Mouse (Mus musculus) heart, postnatal 0 days (tissue): ENCODE measurements around the gene Cox7b. TPM values are rescaled to one million over a fixed set of nuclear protein-coding genes. Genes with fewer than 3 reads are reported as not detected.
A peak's percentile ranks its signal among the peaks of the same experiment; 100 is the strongest.

Source experiments
- ATAC-seq: fragments of 200-750 bp; cut with Nextera tagmentation; 2 replicates; pipeline ENCODE4 v1.8.0; 2017; ENCODE audit warnings: low read depth, moderate number of reproducible peaks, moderate library complexity; ENCODE audit not compliant: insufficient read depth
- DNase-seq: peaks from one replicate; pipeline ENCODE4 v3.0.0-alpha.2; 2016; ENCODE audit warnings: low spot score
- H3K27ac ChIP-seq: fragments of 300-500 bp; sonication (generic); 2 replicates; pipeline ENCODE4 v1.5.1; 2014; ENCODE audit warnings: low read depth, mild to moderate bottlenecking
- H3K27me3 ChIP-seq: fragments of 300-500 bp; sonication (generic); 2 replicates; pipeline ENCODE4 v1.6.1; 2014; ENCODE audit warnings: low read length, mixed read lengths; ENCODE audit not compliant: control insufficient read depth, insufficient read depth
- H3K36me3 ChIP-seq: fragments of 300-500 bp; sonication (generic); replicated peaks from 2 replicates; pipeline ENCODE4 v1.6.1; 2014; ENCODE audit warnings: low read length, mixed read lengths; ENCODE audit not compliant: control insufficient read depth, insufficient read depth
- H3K4me1 ChIP-seq: fragments of 300-500 bp; sonication (generic); 2 replicates; pipeline ENCODE4 v1.6.1; 2014; ENCODE audit warnings: antibody characterized with exemption; ENCODE audit not compliant: control insufficient read depth, insufficient read depth
- H3K4me2 ChIP-seq: fragments of 300-500 bp; sonication (generic); 2 replicates; pipeline ENCODE4 v1.6.1; 2014; ENCODE audit warnings: low read depth, mild to moderate bottlenecking, low read length, moderate library complexity
- H3K4me3 ChIP-seq: fragments of 300-500 bp; sonication (generic); 2 replicates; pipeline ENCODE4 v1.5.1; 2014; ENCODE audit warnings: low read depth, low read length
- H3K9ac ChIP-seq: fragments of 300-500 bp; sonication (generic); replicated peaks from 2 replicates; pipeline ENCODE4 v1.6.1; 2014; ENCODE audit warnings: low read depth, low read length, mixed read lengths
- H3K9me3 ChIP-seq: fragments of 300-500 bp; sonication (generic); replicated peaks from 2 replicates; pipeline ENCODE4 v1.6.1; 2016; ENCODE audit warnings: low read length; ENCODE audit not compliant: control insufficient read depth
- CTCF ChIP-seq: IDR thresholded peaks from 2 replicates; pipeline ENCODE4 v1.5.1; 2016; ENCODE audit warnings: antibody characterized with exemption, control low read depth, low read depth
- EP300 ChIP-seq: IDR thresholded peaks from 2 replicates; pipeline ENCODE4 v1.6.1; 2016; ENCODE audit warnings: antibody characterized with exemption, low read depth
- WGBS: fragments of 180-500 bp; shearing (Covaris S2); extraction: QIAGEN DNeasy Blood & Tissue Kit; methylation state at CpG from one replicate; pipeline ENCODE4 v1.1.7; 2014; 5-methylcytosine and 5-hydroxymethylcytosine counted together
- polyA plus RNA-seq: library from polyadenylated mRNA; unstranded; fragments of >200 nt; fragmentation: Nextera tagmentation; extraction: Ambion mirVana; gene quantifications from 2 replicates; pipeline ENCODE4 v1.2.1, GENCODE M21; 2015
- total RNA-seq: library from RNA; depleted of rRNA; stranded (reverse); fragments of >200 nt; gene quantifications from 2 replicates; pipeline ENCODE4 v1.2.3, GENCODE M21; 2014; ENCODE audit warnings: low replicate concordance; rRNA removed

Gene Cox7b
- total RNA-seq (1,061 and 1,234 TPM in 2 replicates), polyA plus RNA-seq (1,884 and 1,954 TPM in 2 replicates)

DNA sequence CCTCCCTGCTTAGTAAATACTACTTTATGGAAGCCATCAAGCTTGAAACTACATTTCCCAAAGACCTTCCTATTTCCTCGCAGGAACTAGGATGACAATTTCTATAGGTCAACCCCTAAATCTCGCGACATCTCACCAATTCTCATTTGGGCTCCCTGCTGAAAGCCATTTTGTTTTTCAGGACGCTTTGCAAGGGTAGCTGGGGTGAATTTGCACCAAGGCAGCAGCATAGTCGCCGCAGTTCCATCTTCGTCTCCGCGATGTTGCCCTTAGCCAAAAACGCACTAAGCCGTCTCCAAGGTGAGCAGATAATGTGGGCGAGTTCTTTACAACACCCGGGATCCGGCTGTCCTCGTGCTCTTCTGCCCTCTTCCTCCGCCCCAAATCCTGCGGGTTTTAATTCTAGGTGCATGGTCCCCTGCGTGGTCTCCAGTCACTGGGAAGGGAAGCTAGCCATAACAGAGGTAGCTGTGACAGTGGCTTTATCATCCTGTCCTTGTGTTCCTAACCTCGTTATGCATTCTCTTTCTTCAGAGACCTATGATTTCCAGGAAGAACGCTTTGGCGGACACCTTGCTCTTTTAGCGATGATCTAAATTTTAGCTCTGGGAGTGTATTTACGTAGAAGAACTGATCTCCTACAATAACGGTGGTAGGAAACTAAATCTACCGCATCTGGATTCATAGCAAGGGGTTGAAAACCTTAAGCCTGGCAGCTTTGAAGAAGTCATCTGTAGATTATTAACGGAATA lies at the start of gene Cox7b:
Cox7b (plus strand) TSS at position 130 of the 752 bp plus-strand sequence.
- Histone ChIP-seq H3K27me3 (no peaks in the 10 kb centered on the region), H3K4me1 (no peaks in the 10 kb centered on the region), H3K4me3 (peak within 1 kb of the TSS; percentile 69), H3K9ac (peak within 1 kb of the TSS; percentile 88), H3K4me2 (peak within 1 kb of the TSS; percentile 56), H3K36me3 (no peaks in the 10 kb centered on the region; the same call in 1 of the 2 replicates), H3K9me3 (no peaks in the 10 kb centered on the region), H3K27ac (peak within 1 kb of the TSS; percentile 97)
- ATAC-seq = peak; percentile 49
- TF ChIP-seq CTCF = no peak
- TF ChIP-seq EP300 = peak; percentile 73; the same call in 1 of the 2 replicates
- WGBS = 15% methylated on average over 26 of the region's 26 CpGs
- peak; percentile 92 for DNase-seq

DNA sequence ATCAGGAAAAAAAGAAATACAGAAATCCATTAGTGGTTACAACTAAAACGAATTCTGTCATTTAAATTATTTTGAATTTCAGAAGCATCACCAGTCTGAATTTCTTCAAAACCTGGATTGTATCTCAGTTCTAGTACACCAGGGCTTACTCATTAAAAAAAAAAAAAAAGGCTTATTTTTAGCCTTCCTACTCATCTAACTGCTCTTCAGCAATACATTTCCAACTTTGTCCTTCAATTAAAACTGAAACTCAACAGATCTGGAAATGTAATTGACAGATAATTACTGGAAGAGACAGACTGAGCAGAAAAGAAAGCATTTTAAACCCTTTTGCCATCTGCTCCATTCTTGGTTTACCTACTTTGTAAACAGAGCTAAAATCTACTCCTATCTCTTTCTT lies 13.9 kb upstream of the Cox7b start:
- Histone ChIP-seq H3K4me1 (no peaks in the 10 kb centered on the region), H3K9me3 (no peaks in the 10 kb centered on the region), H3K4me2 (no peak overlapping the region), H3K27ac (no peak overlapping the region), H3K9ac (no peak overlapping the region), H3K4me3 (no peak overlapping the region), H3K27me3 (no peaks in the 10 kb centered on the region), H3K36me3 (no peaks in the 10 kb centered on the region)
- DNase-seq (no peak), ATAC-seq (no peak)
- 78% methylated on average over 1 of the region's 1 CpGs for WGBS
- TF ChIP-seq CTCF = no peak

- H3K4me3 ChIP-seq = peak overlapping the region; percentile 71
- peak overlapping the region; percentile 67 for H3K4me2 ChIP-seq
- no peaks in the 10 kb centered on the region; the same call in 1 of the 2 replicates for H3K4me1 ChIP-seq
- peak overlapping the region; percentile 65; the same call in 1 of the 2 replicates for H3K9ac ChIP-seq
- peak overlapping the region; percentile 94; the same call in 1 of the 2 replicates for H3K27ac ChIP-seq
- no peak for ATAC-seq
- H3K27me3 ChIP-seq = no peaks in the 10 kb centered on the region
- TF ChIP-seq EP300 = no peak
- no peak for TF ChIP-seq CTCF
- DNase-seq = no peak
- H3K36me3 ChIP-seq = no peaks in the 10 kb centered on the region
- H3K9me3 ChIP-seq = no peaks in the 10 kb centered on the region
- WGBS = 13% methylated on average over 3 of the region's 3 CpGs
Observed at GRCm38 (mm10) chrX:106010762-106011161, 4.7 kb upstream of the Cox7b start.

DNA sequence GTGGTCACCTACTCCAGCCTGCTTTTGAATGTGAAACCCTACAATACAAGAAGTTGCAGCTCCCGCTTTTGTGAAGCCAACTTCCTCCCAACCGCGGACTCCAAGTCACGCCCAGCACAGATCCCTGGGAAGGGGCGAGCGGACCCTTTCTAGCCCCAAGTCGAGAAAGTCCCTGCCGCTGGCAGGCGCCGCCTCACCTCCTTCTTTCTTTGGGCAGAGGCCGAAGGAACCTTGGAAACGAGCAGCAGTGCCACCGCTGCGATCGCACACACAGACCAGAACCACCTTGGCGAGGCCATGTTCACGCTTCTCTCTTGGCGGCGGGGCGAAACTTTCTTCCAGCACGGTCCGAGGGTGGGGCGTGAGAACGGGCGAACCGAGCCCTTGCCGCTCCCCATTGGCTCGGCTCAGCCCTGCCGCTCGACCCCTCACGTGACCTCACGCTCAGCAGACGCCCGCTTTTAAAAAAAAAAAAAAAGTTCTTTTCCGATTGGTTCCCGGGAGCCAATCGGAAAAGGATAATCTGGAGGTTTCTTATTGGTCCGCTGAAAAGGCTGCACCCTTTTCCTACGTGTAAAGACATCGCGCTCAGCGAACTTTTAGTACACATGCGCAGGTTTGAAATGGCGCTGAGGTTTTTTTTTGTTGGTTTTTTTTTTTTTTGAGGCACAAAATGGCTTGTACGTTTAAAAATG lies 3.9 kb upstream of the Cox7b start, which contains the start of gene Magt1:
Magt1 (minus strand) TSS at position 442 of the 695 bp plus-strand sequence.
- H3K4me2 ChIP-seq = peak within 1 kb of the TSS; percentile 67
- TF ChIP-seq EP300 = no peak
- no peak for TF ChIP-seq CTCF
- H3K27ac ChIP-seq = peak within 1 kb of the TSS; percentile 94
- ATAC-seq (peak; percentile 93), DNase-seq (peak; percentile 89)
- peak within 1 kb of the TSS; percentile 65 for H3K9ac ChIP-seq
- H3K9me3 ChIP-seq = no peaks in the 10 kb centered on the region
- H3K36me3 ChIP-seq = no peaks in the 10 kb centered on the region
- H3K4me1 ChIP-seq = no peaks in the 10 kb centered on the region; the same call in 1 of the 2 replicates
- H3K4me3 ChIP-seq = peak within 1 kb of the TSS; percentile 71
- no peaks in the 10 kb centered on the region for H3K27me3 ChIP-seq
- WGBS = 13% methylated on average over 45 of the region's 45 CpGs

GRCm38 (mm10) chrX:106012559-106012958 lies 2.9 kb upstream of the Cox7b start:
- no peak for ATAC-seq
- Histone ChIP-seq H3K9me3 (no peaks in the 10 kb centered on the region), H3K27me3 (no peaks in the 10 kb centered on the region), H3K9ac (no peak overlapping the region), H3K36me3 (no peaks in the 10 kb centered on the region), H3K4me1 (no peaks in the 10 kb centered on the region; the same call in 1 of the 2 replicates), H3K27ac (peak overlapping the region; percentile 83), H3K4me3 (0 out of 2 replicates have a peak overlapping the region, but pooled peaks have one; percentile 30), H3K4me2 (peak overlapping the region; percentile 56)
- WGBS = 57% methylated on average over 3 of the region's 3 CpGs
- TF ChIP-seq EP300 = no peak
- no peak for DNase-seq
